Mouse (Mus musculus) ES-Bruce4 (cell line): Measurements from ENCODE around the gene Mast1. TPM values are rescaled to one million over a fixed set of nuclear protein-coding genes. Genes with fewer than 3 reads are reported as not detected.

ENCODE experiments used
- H3K27ac ChIP-seq: 2 replicates; pipeline ENCODE4 v1.5.1; 2012; ENCODE audit warnings: low read length, inconsistent platforms; ENCODE audit not compliant: insufficient read depth
- H3K27me3 ChIP-seq: 2 replicates; pipeline ENCODE4 v1.6.1; 2012; ENCODE audit warnings: mild to moderate bottlenecking, low read length, inconsistent platforms; ENCODE audit not compliant: control insufficient read depth, poor library complexity, insufficient read depth, severe bottlenecking
- H3K36me3 ChIP-seq: 2 replicates; pipeline ENCODE4 v1.6.1; 2012; ENCODE audit warnings: inconsistent platforms, mild to moderate bottlenecking, low read length, moderate library complexity; ENCODE audit not compliant: control insufficient read depth, poor library complexity, insufficient read depth, severe bottlenecking
- H3K4me1 ChIP-seq: one replicate; pipeline ENCODE4 v1.8.1; 2011; ENCODE audit warnings: low read length; ENCODE audit not compliant: control insufficient read depth, insufficient read depth
- H3K4me3 ChIP-seq: 2 replicates; pipeline ENCODE4 v1.5.1; 2011; ENCODE audit warnings: low read depth, mild to moderate bottlenecking, low read length
- H3K9ac ChIP-seq: 2 replicates; pipeline ENCODE4 v1.6.1; 2012; ENCODE audit warnings: low read depth, mild to moderate bottlenecking, inconsistent platforms; ENCODE audit not compliant: poor library complexity, severe bottlenecking
- H3K9me3 ChIP-seq: replicated peaks from 2 replicates; pipeline ENCODE4 v1.6.1; 2012; ENCODE audit warnings: mild to moderate bottlenecking, low read length, inconsistent platforms; ENCODE audit not compliant: control insufficient read depth, poor library complexity, insufficient read depth, severe bottlenecking
- CTCF ChIP-seq: IDR thresholded peaks from one replicate; pipeline ENCODE4 v1.8.1; 2011; ENCODE audit warnings: low read depth, low read length
- EP300 ChIP-seq: IDR thresholded peaks from 2 replicates; pipeline ENCODE4 v1.6.1; 2011; ENCODE audit warnings: low read depth, low read length; ENCODE audit not compliant: insufficient read depth
- POLR2A ChIP-seq: IDR thresholded peaks from one replicate; pipeline ENCODE4 v1.8.1; 2011; ENCODE audit warnings: low read length; ENCODE audit not compliant: insufficient read depth
- polyA plus RNA-seq: library from polyadenylated mRNA; stranded (reverse); fragments of >200 nt; gene quantifications from 2 replicates; pipeline ENCODE4 v1.2.4, GENCODE M21; 2011; ENCODE audit warnings: low read depth; ENCODE audit not compliant: missing spikeins, insufficient read depth, insufficient read length

Gene Mast1
- polyA plus RNA-seq, 1 experiment, result 1.5 TPM

DNA sequence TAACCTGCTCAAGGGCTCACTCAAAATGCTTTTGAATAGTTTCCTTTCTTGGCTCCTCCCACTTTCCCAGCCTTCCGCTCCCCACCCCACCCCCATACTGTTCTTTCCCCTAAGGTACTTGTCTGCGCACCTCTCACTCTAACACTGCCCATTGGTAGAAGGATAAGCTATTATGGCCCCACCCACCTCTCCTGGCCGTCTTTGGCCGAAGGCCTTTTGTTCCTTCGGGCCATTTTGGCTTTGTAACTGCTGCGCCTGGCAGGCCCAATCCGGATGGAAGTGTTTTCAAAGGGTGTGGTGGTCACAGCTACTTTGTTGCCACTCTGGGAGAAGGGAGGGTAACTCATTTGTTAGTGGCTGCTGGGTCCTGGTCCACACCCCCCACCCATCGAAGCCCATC is 21.9 kb downstream of the Mast1 start:
- no peaks in the 10 kb centered on the region for H3K27me3 ChIP-seq
- H3K36me3 ChIP-seq, result peaks cover 12% of the 10 kb centered on the region
- H3K9me3 ChIP-seq, result peaks cover 8% of the 10 kb centered on the region; the same call in 1 of the 2 replicates
- peaks cover 3% of the 10 kb centered on the region for H3K4me1 ChIP-seq
- H3K9ac ChIP-seq, result no peak overlapping the region
- H3K27ac ChIP-seq, result peak overlapping the region; percentile 99
- H3K4me3 ChIP-seq, result no peak overlapping the region
- peak; percentile 91 for TF ChIP-seq EP300
- no peak for TF ChIP-seq POLR2A

DNA sequence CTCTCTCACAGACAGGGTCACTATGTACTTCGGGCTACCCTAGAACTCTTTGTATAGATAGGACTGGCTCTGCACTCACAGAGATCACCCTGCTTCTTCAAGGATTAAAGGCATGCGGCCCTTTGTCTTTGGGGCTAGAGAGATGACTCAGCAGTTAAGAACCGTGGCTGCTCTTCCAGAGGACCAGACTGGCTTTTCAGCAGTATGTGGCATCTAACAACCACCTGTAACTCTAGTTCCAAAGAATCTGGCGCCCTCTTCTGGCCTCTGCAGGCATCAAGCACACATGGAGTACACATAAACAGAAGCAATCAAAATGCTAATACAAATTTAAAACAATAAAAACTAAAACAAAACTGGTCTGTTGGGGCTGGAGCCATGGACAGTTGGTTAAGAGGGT is 23.2 kb downstream of the Mast1 start:
- H3K9ac ChIP-seq, result peak overlapping the region; percentile 89
- H3K4me3 ChIP-seq, result peak overlapping the region; percentile 26; the same call in 1 of the 2 replicates
- peak overlapping the region; percentile 79 for H3K27ac ChIP-seq
- peaks cover 8% of the 10 kb centered on the region; the same call in 1 of the 2 replicates for H3K9me3 ChIP-seq
- peaks cover 3% of the 10 kb centered on the region for H3K4me1 ChIP-seq
- H3K27me3 ChIP-seq, result no peaks in the 10 kb centered on the region
- TF ChIP-seq CTCF (peak; percentile 33), EP300 (0 out of 2 replicates have a peak, but pooled peaks have one; percentile 42), POLR2A (no peak)
- peaks cover 12% of the 10 kb centered on the region for H3K36me3 ChIP-seq

- H3K36me3 ChIP-seq, result peaks cover 12% of the 10 kb centered on the region
- no peaks in the 10 kb centered on the region for H3K27me3 ChIP-seq
- H3K27ac ChIP-seq, result peak overlapping the region; percentile 79
- H3K9ac ChIP-seq, result peak overlapping the region; percentile 89
- TF ChIP-seq EP300 (no peak), POLR2A (no peak), CTCF (no peak)
- peak overlapping the region; percentile 83 for H3K4me3 ChIP-seq
- H3K9me3 ChIP-seq, result peaks cover 8% of the 10 kb centered on the region; the same call in 1 of the 2 replicates
- peaks cover 3% of the 10 kb centered on the region for H3K4me1 ChIP-seq
Measured at GRCm38 (mm10) chr8:84913502-84913900, 23.7 kb downstream of the Mast1 start.

- Histone ChIP-seq H3K27me3 (no peaks in the 10 kb centered on the region), H3K27ac (no peak overlapping the region), H3K9ac (peak overlapping the region; percentile 89), H3K4me1 (peaks cover 3% of the 10 kb centered on the region), H3K36me3 (peaks cover 12% of the 10 kb centered on the region), H3K9me3 (peaks cover 8% of the 10 kb centered on the region; the same call in 1 of the 2 replicates), H3K4me3 (peak overlapping the region; percentile 83)
- TF ChIP-seq POLR2A (peak; percentile 88), EP300 (0 out of 2 replicates have a peak, but pooled peaks have one; percentile 51), CTCF (no peak)
Measured at GRCm38 (mm10) chr8:84912895-84913501, 24.2 kb downstream of the Mast1 start.

GRCm38 (mm10) chr8:84912391-84912790 is 24.8 kb downstream of the Mast1 start:
- no peak overlapping the region for H3K27ac ChIP-seq
- peaks cover 4% of the 10 kb centered on the region for H3K4me1 ChIP-seq
- H3K4me3 ChIP-seq, result peak overlapping the region; percentile 83
- H3K27me3 ChIP-seq, result no peaks in the 10 kb centered on the region
- peaks cover 8% of the 10 kb centered on the region; the same call in 1 of the 2 replicates for H3K9me3 ChIP-seq
- TF ChIP-seq EP300 (no peak), POLR2A (no peak), CTCF (no peak)
- peak overlapping the region; percentile 89 for H3K9ac ChIP-seq
- peaks cover 12% of the 10 kb centered on the region for H3K36me3 ChIP-seq

GRCm38 (mm10) chr8:84911854-84912253 is 25.3 kb downstream of the Mast1 start:
- peak overlapping the region; percentile 83; the same call in 1 of the 2 replicates for H3K4me3 ChIP-seq
- no peaks in the 10 kb centered on the region for H3K27me3 ChIP-seq
- peaks cover 12% of the 10 kb centered on the region for H3K36me3 ChIP-seq
- H3K4me1 ChIP-seq, result peaks cover 4% of the 10 kb centered on the region
- H3K9ac ChIP-seq, result peak overlapping the region; percentile 89
- H3K27ac ChIP-seq, result no peak overlapping the region
- TF ChIP-seq CTCF (no peak), EP300 (no peak), POLR2A (no peak)
- peaks cover 8% of the 10 kb centered on the region; the same call in 1 of the 2 replicates for H3K9me3 ChIP-seq
